ENCODE assay signal across 8 mouse cellular contexts in the genomic region with DNA sequence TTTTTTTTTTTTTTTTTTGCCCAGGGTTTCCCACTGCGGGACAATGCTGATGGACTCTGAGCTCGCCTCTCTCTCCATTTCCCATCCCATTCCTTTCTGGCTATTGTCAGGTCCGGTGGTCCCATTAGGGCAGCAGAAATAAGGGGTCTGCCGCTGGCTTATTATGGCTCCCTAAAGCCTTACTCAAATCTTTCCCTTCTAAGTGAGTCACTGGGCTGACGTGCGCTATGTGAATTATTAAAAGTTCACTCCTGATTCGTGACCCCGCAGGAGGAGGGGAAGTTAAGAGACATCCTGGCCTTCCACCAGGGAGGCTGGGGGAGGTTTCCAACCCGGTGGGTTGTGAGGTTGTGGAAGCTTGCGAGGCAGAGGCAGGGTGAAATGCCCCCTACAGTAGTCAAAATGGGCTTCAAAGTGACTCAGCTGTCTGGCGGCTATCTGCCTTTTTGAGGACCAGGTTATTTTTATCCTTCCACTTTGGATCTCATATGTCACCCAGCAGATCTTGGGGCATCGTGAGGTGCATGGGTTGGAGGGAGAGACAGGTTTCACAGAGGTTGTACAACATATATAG. TPM values are rescaled to one million over a fixed set of nuclear protein-coding genes. Genes with fewer than 3 reads are reported as not detected.
DNase-seq lines count a peak whose midpoint lies in the region; ATAC-seq and TF ChIP-seq lines count a peak whose summit lies in the region.

No protein-coding gene starts in this region.

- H3K36me3 ChIP-seq in hindbrain, embryonic 15.5 days, result no peaks in the 10 kb centered on the region
- no peaks in the 10 kb centered on the region for H3K36me3 ChIP-seq in thymus, adult 2 months (ENCODE audit: control insufficient read depth, insufficient read depth, low read length)

- no peak for TF ChIP-seq POLR2A in thymus, adult 2 months (IDR thresholded peaks at IDR 0.05; ENCODE audit: control insufficient read depth, extremely low read depth, insufficient read depth, low read length, poor library complexity)

- no peak for ATAC-seq in hindbrain, embryonic 15.5 days (ENCODE audit: low FRiP score, low read depth)
- ATAC-seq in monocyte, adult 5-6 weeks (replicated peaks; ENCODE audit: insufficient number of reproducible peaks, low FRiP score, low TSS enrichment, poor library complexity, severe bottlenecking), result no peak

- H3K4me1 ChIP-seq in hindbrain, embryonic 15.5 days (replicated peaks), result peaks cover 20% of the 10 kb centered on the region
- H3K4me1 ChIP-seq in thymus, adult 2 months (replicated peaks; ENCODE audit: control insufficient read depth, insufficient read depth, low read length), result no peaks in the 10 kb centered on the region

- H3K9me3 ChIP-seq in hindbrain, embryonic 15.5 days, result no peaks in the 10 kb centered on the region

- intact Hi-C loops in gastrocnemius, adult 2 months (cut with DNase I), result loop anchor here (1.0 to 5.0 kb wide), 2 partner anchors 69 to 80 kb away; no protein-coding TSS in a partner anchor

- no peak for TF ChIP-seq CTCF in gastrocnemius, adult 2 months (IDR thresholded peaks at IDR 0.05)
- TF ChIP-seq CTCF in thymus, adult 2 months (IDR thresholded peaks at IDR 0.05; ENCODE audit: borderline replicate concordance, control insufficient read depth, extremely low read depth, insufficient read depth, low read length, poor library complexity), result no peak

- H3K27ac ChIP-seq in gastrocnemius, adult 2 months, result peak overlapping the region; percentile 98
- no peak overlapping the region; the same call in 1 of the 2 replicates for H3K27ac ChIP-seq in hindbrain, embryonic 15.5 days (replicated peaks)
- no peak overlapping the region for H3K27ac ChIP-seq in thymus, adult 2 months (ENCODE audit: control insufficient read depth, insufficient read depth, low read length)

- peak; percentile 22 for DNase-seq in cerebellum, adult 11-12 months
- DNase-seq in cerebellum, adult 8-10 months, result no peak
- peak; percentile 33 for DNase-seq in brain, adult 2 months (ENCODE audit: low read depth, low spot score)
- DNase-seq in gastrocnemius, adult 2 months, result peak; percentile 67
- peak; percentile 50 for DNase-seq in neural tube, embryonic 10.5 days (ENCODE audit: extremely low spot score, low spot score)
- no peak for DNase-seq in thymus, adult 2 months

- H3K4me2 ChIP-seq in hindbrain, embryonic 15.5 days, result peak overlapping the region; percentile 73

- peak overlapping the region; percentile 94 for H3K4me3 ChIP-seq in gastrocnemius, adult 2 months
- H3K4me3 ChIP-seq in hindbrain, embryonic 15.5 days, result peak overlapping the region; percentile 92
- H3K4me3 ChIP-seq in thymus, adult 2 months (ENCODE audit: control insufficient read depth, insufficient read depth, low read length), result no peak overlapping the region

- H3K9ac ChIP-seq in hindbrain, embryonic 15.5 days, result peak overlapping the region; percentile 89

- H3K27me3 ChIP-seq in hindbrain, embryonic 15.5 days, result no peaks in the 10 kb centered on the region
- no peaks in the 10 kb centered on the region; the same call in 1 of the 2 replicates for H3K27me3 ChIP-seq in thymus, adult 2 months (ENCODE audit: control insufficient read depth, insufficient read depth, low read length)

- WGBS in hindbrain, embryonic 15.5 days, result 6% methylated on average over 12 of the region's 12 CpGs
- 11% methylated on average over 12 of the region's 12 CpGs for WGBS in thymus, adult 2 months

RNA-seq across cellular contexts. Expression of a gene that starts 1.1 kb away (rescaled TPM):
- 100 to 1,000 TPM; 188 to 287 TPM for total RNA-seq in gastrocnemius, adult 2 months (2021)
- 15.1 and 17.4 TPM in 2 replicates for polyA plus RNA-seq in hindbrain, embryonic 15.5 days (2015; fragmentation: Nextera tagmentation; extraction: Ambion mirVana)
- 0.32 and 2.6 TPM in 2 replicates for polyA plus RNA-seq in thymus, adult 2 months (2012; rRNA removed)
- total RNA-seq in monocyte, adult 5-6 weeks (2017), result 0.21 TPM in 1 of 3 replicates, not detected in the others

Comparison
In these comparisons a context has a peak if more than half of its experiments do, and no peak if none do; other contexts are left out.
1. DNase-seq: peak in cerebellum, adult 11-12 months (single experiment), brain, adult 2 months (single experiment), gastrocnemius, adult 2 months (single experiment) and neural tube, embryonic 10.5 days (single experiment); none in cerebellum, adult 8-10 months (single experiment) and thymus, adult 2 months (single experiment).
2. RNA of a gene that starts 1.1 kb away (total RNA-seq): 188 to 287 TPM in gastrocnemius, adult 2 months; 0.21 TPM in monocyte, adult 5-6 weeks; every median in the first group is over 100 times any median in the second.